Mouse (Mus musculus): Measurements from ENCODE around the gene Rbm38. TPM values are rescaled to one million over a fixed set of nuclear protein-coding genes. Genes with fewer than 3 reads are reported as not detected.

Rbm38 gene
- polyA plus RNA-seq, 1 experiment from 2014 or later: 61.4 TPM

- H3K4me1 ChIP-seq: peaks cover 11% of the 10 kb centered on the region
- WGBS: 28% methylated on average over 8 of the region's 8 CpGs
- no peak for ATAC-seq (ENCODE audit: low FRiP score, low read depth)
- no peak overlapping the region for H3K4me2 ChIP-seq (replicated peaks)
- no peaks in the 10 kb centered on the region for H3K9me3 ChIP-seq
- H3K36me3 ChIP-seq: no peaks in the 10 kb centered on the region
- peaks cover 6% of the 10 kb centered on the region; the same call in 1 of the 2 replicates for H3K27me3 ChIP-seq
- 0 out of 2 replicates have a peak overlapping the region, but pooled peaks have one; percentile 29 for H3K9ac ChIP-seq (replicated peaks)
- H3K4me3 ChIP-seq: no peak overlapping the region
- no peak overlapping the region for H3K27ac ChIP-seq (replicated peaks)
Measured at GRCm38 (mm10) chr2:173050604-173051382, 30.5 kb downstream of the Rbm38 start.

- H3K9ac ChIP-seq (replicated peaks): no peak overlapping the region
- ATAC-seq (ENCODE audit: low FRiP score, low read depth): no peak
- WGBS: 93% methylated on average over 8 of the region's 8 CpGs
Measured at GRCm38 (mm10) chr2:173052881-173053280, 32.6 kb downstream of the Rbm38 start.

DNA sequence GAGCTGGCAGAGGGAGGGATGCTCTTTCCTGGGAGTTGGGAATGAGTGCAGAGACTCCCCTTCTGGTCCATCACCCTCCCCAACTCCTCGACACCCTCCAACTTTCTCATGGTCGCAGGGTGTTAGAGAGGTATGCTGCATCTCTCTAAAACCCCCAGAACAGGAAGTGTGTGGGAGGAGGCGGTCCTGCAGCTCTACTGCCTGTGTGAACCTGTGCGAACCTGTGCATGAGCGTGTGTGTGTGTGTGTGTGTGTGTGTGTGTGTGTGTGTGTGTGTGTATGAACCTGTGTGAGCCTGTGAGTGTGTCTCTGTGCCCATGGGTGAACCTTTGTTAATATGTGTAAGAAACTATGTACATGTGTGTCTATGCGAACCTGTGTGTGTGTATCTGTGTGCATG, 33.5 kb downstream of the Rbm38 start:
- H3K4me1 ChIP-seq: peaks cover 19% of the 10 kb centered on the region
- H3K36me3 ChIP-seq: no peaks in the 10 kb centered on the region
- H3K4me3 ChIP-seq: no peak overlapping the region
- WGBS: 84% methylated on average over 6 of the region's 6 CpGs
- ATAC-seq (ENCODE audit: low FRiP score, low read depth): no peak
- no peak overlapping the region for H3K4me2 ChIP-seq (replicated peaks)
- no peaks in the 10 kb centered on the region for H3K9me3 ChIP-seq
- peaks cover 6% of the 10 kb centered on the region; the same call in 1 of the 2 replicates for H3K27me3 ChIP-seq
- no peak overlapping the region for H3K27ac ChIP-seq (replicated peaks)
- H3K9ac ChIP-seq (replicated peaks): no peak overlapping the region

More at GRCm38 (mm10) chr2:173052881-173053280, 32.6 kb downstream of the Rbm38 start:
- Histone ChIP-seq H3K4me3 (no peak overlapping the region), H3K27ac (replicated peaks) (no peak overlapping the region), H3K4me1 (peaks cover 11% of the 10 kb centered on the region), H3K4me2 (replicated peaks) (no peak overlapping the region), H3K9me3 (no peaks in the 10 kb centered on the region), H3K27me3 (peaks cover 6% of the 10 kb centered on the region; the same call in 1 of the 2 replicates), H3K36me3 (no peaks in the 10 kb centered on the region)

GRCm38 (mm10) chr2:173056303-173056881, 36.1 kb downstream of the Rbm38 start:
- 81% methylated on average over 10 of the region's 10 CpGs for WGBS
- H3K36me3 ChIP-seq: no peaks in the 10 kb centered on the region
- H3K4me3 ChIP-seq: no peak overlapping the region
- H3K4me1 ChIP-seq: peaks cover 8% of the 10 kb centered on the region; the same call in 1 of the 2 replicates
- H3K9me3 ChIP-seq: no peaks in the 10 kb centered on the region
- no peak overlapping the region for H3K9ac ChIP-seq (replicated peaks)
- H3K27ac ChIP-seq (replicated peaks): no peak overlapping the region
- no peaks in the 10 kb centered on the region for H3K27me3 ChIP-seq
- no peak overlapping the region for H3K4me2 ChIP-seq (replicated peaks)
- ATAC-seq (ENCODE audit: low FRiP score, low read depth): no peak

DNA sequence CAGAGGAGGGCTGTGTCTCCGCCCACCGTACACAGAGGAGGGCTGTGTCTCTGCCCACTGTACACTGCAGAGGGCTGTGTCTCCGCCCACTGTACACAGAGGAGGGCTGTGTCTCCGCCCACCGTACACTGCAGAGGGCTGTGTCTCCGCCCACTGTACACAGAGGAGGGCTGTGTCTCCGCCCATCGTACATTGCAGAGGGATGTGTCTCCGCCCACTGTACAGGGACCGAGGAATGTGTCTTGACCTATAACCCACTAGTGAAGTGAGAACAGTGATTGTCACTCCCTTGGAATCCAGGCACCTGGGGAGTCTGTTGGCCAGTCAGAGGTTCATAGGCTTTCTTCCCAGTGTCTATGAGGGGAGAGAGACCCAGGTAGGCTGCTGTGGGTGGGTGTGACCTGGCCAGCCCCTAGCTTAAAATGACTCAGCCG, 36.6 kb downstream of the Rbm38 start:
- WGBS: 85% methylated on average over 11 of the region's 11 CpGs

DNA sequence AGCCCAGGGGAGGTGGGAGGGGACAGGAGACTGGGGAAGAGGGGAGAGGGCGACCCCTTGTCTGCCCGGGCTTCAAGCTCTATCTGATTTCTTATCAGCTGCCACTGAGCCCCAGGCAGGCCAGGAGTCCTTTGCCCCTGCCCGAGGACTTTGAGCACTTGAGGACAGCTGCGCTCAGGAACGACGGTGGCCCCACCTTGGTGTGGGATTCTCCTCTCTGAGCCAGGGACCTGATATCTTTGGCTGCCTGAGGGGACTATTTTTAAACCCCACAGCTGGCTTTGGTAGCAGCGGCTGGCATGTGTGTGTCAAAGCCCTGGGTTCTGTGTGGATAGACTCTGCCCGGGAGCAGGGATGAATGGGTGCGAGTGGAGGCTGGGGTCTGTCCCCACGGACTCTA, 37.3 kb downstream of the Rbm38 start:
- 73% methylated on average over 10 of the region's 10 CpGs for WGBS
- no peaks in the 10 kb centered on the region for H3K9me3 ChIP-seq
- H3K9ac ChIP-seq (replicated peaks): no peak overlapping the region
- H3K36me3 ChIP-seq: no peaks in the 10 kb centered on the region
- no peak overlapping the region for H3K4me3 ChIP-seq
- H3K27ac ChIP-seq (replicated peaks): no peak overlapping the region
- ATAC-seq (ENCODE audit: low FRiP score, low read depth): no peak
- H3K4me2 ChIP-seq (replicated peaks): no peak overlapping the region
- H3K27me3 ChIP-seq: no peaks in the 10 kb centered on the region
- H3K4me1 ChIP-seq: peaks cover 11% of the 10 kb centered on the region; the same call in 1 of the 2 replicates

More for the DNA sequence above, 36.6 kb downstream of the Rbm38 start:
- no peak overlapping the region for H3K9ac ChIP-seq (replicated peaks)
- no peaks in the 10 kb centered on the region for H3K36me3 ChIP-seq
- no peak overlapping the region for H3K4me3 ChIP-seq
- no peak for ATAC-seq (ENCODE audit: low FRiP score, low read depth)
- H3K4me1 ChIP-seq: peaks cover 10% of the 10 kb centered on the region; the same call in 1 of the 2 replicates
- no peaks in the 10 kb centered on the region for H3K9me3 ChIP-seq
- no peaks in the 10 kb centered on the region for H3K27me3 ChIP-seq
- no peak overlapping the region for H3K4me2 ChIP-seq (replicated peaks)
- H3K27ac ChIP-seq (replicated peaks): no peak overlapping the region

GRCm38 (mm10) chr2:173058263-173058662, 38.0 kb downstream of the Rbm38 start:
- H3K36me3 ChIP-seq: no peaks in the 10 kb centered on the region
- ATAC-seq (ENCODE audit: low FRiP score, low read depth): no peak
- no peak overlapping the region for H3K27ac ChIP-seq (replicated peaks)
- H3K27me3 ChIP-seq: no peaks in the 10 kb centered on the region
- no peak overlapping the region for H3K9ac ChIP-seq (replicated peaks)
- no peaks in the 10 kb centered on the region for H3K9me3 ChIP-seq
- peaks cover 11% of the 10 kb centered on the region; the same call in 1 of the 2 replicates for H3K4me1 ChIP-seq
- 36% methylated on average over 11 of the region's 11 CpGs for WGBS
- no peak overlapping the region for H3K4me3 ChIP-seq
- H3K4me2 ChIP-seq (replicated peaks): no peak overlapping the region

GRCm38 (mm10) chr2:173060450-173060849, 40.2 kb downstream of the Rbm38 start:
- Histone ChIP-seq H3K9ac (replicated peaks) (no peak overlapping the region), H3K4me3 (no peak overlapping the region), H3K27me3 (no peaks in the 10 kb centered on the region), H3K4me1 (peaks cover 11% of the 10 kb centered on the region; the same call in 1 of the 2 replicates), H3K4me2 (replicated peaks) (no peak overlapping the region), H3K36me3 (no peaks in the 10 kb centered on the region), H3K27ac (replicated peaks) (no peak overlapping the region), H3K9me3 (no peaks in the 10 kb centered on the region)
- 90% methylated on average over 9 of the region's 9 CpGs for WGBS
- ATAC-seq (ENCODE audit: low FRiP score, low read depth): no peak

GRCm38 (mm10) chr2:173061443-173062351, 41.4 kb downstream of the Rbm38 start:
- no peaks in the 10 kb centered on the region for H3K9me3 ChIP-seq
- H3K27ac ChIP-seq (replicated peaks): no peak overlapping the region
- H3K9ac ChIP-seq (replicated peaks): no peak overlapping the region
- no peaks in the 10 kb centered on the region for H3K27me3 ChIP-seq
- no peak overlapping the region for H3K4me3 ChIP-seq
- H3K36me3 ChIP-seq: no peaks in the 10 kb centered on the region
- ATAC-seq (ENCODE audit: low FRiP score, low read depth): no peak
- H3K4me1 ChIP-seq: peaks cover 11% of the 10 kb centered on the region; the same call in 1 of the 2 replicates
- no peak overlapping the region for H3K4me2 ChIP-seq (replicated peaks)
- 80% methylated on average over 15 of the region's 15 CpGs for WGBS

- no peaks in the 10 kb centered on the region for H3K36me3 ChIP-seq
- no peak overlapping the region for H3K9ac ChIP-seq (replicated peaks)
- no peak overlapping the region for H3K4me3 ChIP-seq
- H3K9me3 ChIP-seq: 0 out of 2 replicates have a peak, but pooled peaks cover under 1% of the 10 kb centered on the region
- no peak overlapping the region for H3K4me2 ChIP-seq (replicated peaks)
- 78% methylated on average over 1 of the region's 1 CpGs for WGBS
- ATAC-seq (ENCODE audit: low FRiP score, low read depth): no peak
- H3K27ac ChIP-seq (replicated peaks): no peak overlapping the region
- no peaks in the 10 kb centered on the region for H3K27me3 ChIP-seq
- H3K4me1 ChIP-seq: peaks cover 8% of the 10 kb centered on the region; the same call in 1 of the 2 replicates
Measured at GRCm38 (mm10) chr2:173063219-173063618, 42.9 kb downstream of the Rbm38 start.

DNA sequence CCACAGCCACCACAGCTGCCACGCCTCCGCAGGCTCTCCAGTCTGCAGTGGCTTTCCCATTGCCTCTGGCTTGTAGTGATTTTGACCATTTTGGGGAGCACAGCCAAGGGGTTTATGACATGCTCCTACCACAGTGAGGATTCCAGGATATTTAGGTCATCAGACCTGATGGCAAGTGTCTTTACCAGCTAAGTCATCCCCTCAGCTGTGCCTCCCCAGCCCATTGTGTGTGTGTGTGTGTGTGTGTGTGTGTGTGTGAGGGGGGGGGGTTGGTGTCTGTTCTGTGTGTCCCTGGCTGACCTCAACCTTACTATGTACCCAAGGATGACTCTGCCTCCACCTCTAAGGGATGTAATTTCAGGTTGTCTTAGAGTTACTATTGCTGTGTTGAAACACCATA, 44.6 kb downstream of the Rbm38 start:
- no peaks in the 10 kb centered on the region for H3K27me3 ChIP-seq
- H3K36me3 ChIP-seq: no peaks in the 10 kb centered on the region
- 95% methylated on average over 2 of the region's 2 CpGs for WGBS
- H3K4me3 ChIP-seq: no peak overlapping the region
- no peak for ATAC-seq (ENCODE audit: low FRiP score, low read depth)
- no peak overlapping the region for H3K27ac ChIP-seq (replicated peaks)
- no peak overlapping the region for H3K4me2 ChIP-seq (replicated peaks)
- no peak overlapping the region for H3K9ac ChIP-seq (replicated peaks)
- H3K9me3 ChIP-seq: 0 out of 2 replicates have a peak, but pooled peaks cover 5% of the 10 kb centered on the region
- 0 out of 2 replicates have a peak, but pooled peaks cover 2% of the 10 kb centered on the region for H3K4me1 ChIP-seq
